Mouse (Mus musculus): ENCODE measurements around the gene Ptgfrn. TPM values are rescaled to one million over a fixed set of nuclear protein-coding genes. Genes with fewer than 3 reads are reported as not detected.

Ptgfrn gene
- polyA plus RNA-seq, 1 experiment from 2014 or later, result 10.0 TPM

GRCm38 (mm10) chr3:101129620-101130019, 19.5 kb upstream of the Ptgfrn start:
- H3K9ac ChIP-seq (ENCODE audit: low read length), result no peak overlapping the region
- no peaks in the 10 kb centered on the region for H3K27me3 ChIP-seq (ENCODE audit: control insufficient read depth, insufficient read depth, low read length)
- no peaks in the 10 kb centered on the region for H3K36me3 ChIP-seq (ENCODE audit: control insufficient read depth, insufficient read depth, low read length)
- H3K9me3 ChIP-seq (ENCODE audit: control insufficient read depth, low read length), result no peaks in the 10 kb centered on the region
- no peak overlapping the region for H3K4me2 ChIP-seq (ENCODE audit: low read length)
- ATAC-seq (ENCODE audit: insufficient number of reproducible peaks, insufficient read depth, low FRiP score, low read depth), result no peak
- no peak overlapping the region for H3K4me3 ChIP-seq (ENCODE audit: control insufficient read depth in 1 of 2, insufficient read depth in 1 of 2, low read depth in 1 of 2, low read length in 2 of 2)
- peaks cover 7 to 9% of the 10 kb centered on the region in 2 experiments; a peak in 2 of 4 replicates for H3K4me1 ChIP-seq (ENCODE audit: control insufficient read depth in 2 of 2, insufficient read depth in 2 of 2, low read length in 2 of 2)
- 70% methylated on average over 3 of the region's 3 CpGs for WGBS
- H3K27ac ChIP-seq (replicated peaks in 1 of 2; ENCODE audit: control insufficient read depth in 1 of 2, insufficient read depth in 1 of 2, low read depth in 2 of 2, low read length in 2 of 2), result no peak overlapping the region

- ATAC-seq (ENCODE audit: insufficient number of reproducible peaks, insufficient read depth, low FRiP score, low read depth), result no peak
- H3K27ac ChIP-seq (replicated peaks in 1 of 2; ENCODE audit: control insufficient read depth in 1 of 2, insufficient read depth in 1 of 2, low read depth in 2 of 2, low read length in 2 of 2), result no peak overlapping the region
- H3K4me2 ChIP-seq (ENCODE audit: low read length), result no peak overlapping the region
- no peak overlapping the region for H3K9ac ChIP-seq (ENCODE audit: low read length)
- H3K27me3 ChIP-seq (ENCODE audit: control insufficient read depth, insufficient read depth, low read length), result no peaks in the 10 kb centered on the region
- no peaks in the 10 kb centered on the region for H3K36me3 ChIP-seq (ENCODE audit: control insufficient read depth, insufficient read depth, low read length)
- no peaks in the 10 kb centered on the region for H3K9me3 ChIP-seq (ENCODE audit: control insufficient read depth, low read length)
- no peak overlapping the region for H3K4me3 ChIP-seq (ENCODE audit: control insufficient read depth in 1 of 2, insufficient read depth in 1 of 2, low read depth in 1 of 2, low read length in 2 of 2)
- H3K4me1 ChIP-seq (ENCODE audit: control insufficient read depth in 2 of 2, insufficient read depth in 2 of 2, low read length in 2 of 2), result peaks cover 7 to 9% of the 10 kb centered on the region in 2 experiments; a peak in 2 of 4 replicates
These were observed 19.0 kb upstream of the Ptgfrn start for GRCm38 (mm10) chr3:101129090-101129489.

GRCm38 (mm10) chr3:101127766-101128165, 17.7 kb upstream of the Ptgfrn start:
- no peak for ATAC-seq (ENCODE audit: insufficient number of reproducible peaks, insufficient read depth, low FRiP score, low read depth)
- Histone ChIP-seq H3K27me3 (ENCODE audit: control insufficient read depth, insufficient read depth, low read length) (no peaks in the 10 kb centered on the region), H3K9me3 (ENCODE audit: control insufficient read depth, low read length) (no peaks in the 10 kb centered on the region), H3K4me2 (ENCODE audit: low read length) (no peak overlapping the region), H3K36me3 (ENCODE audit: control insufficient read depth, insufficient read depth, low read length) (no peaks in the 10 kb centered on the region), H3K4me1 (ENCODE audit: control insufficient read depth in 2 of 2, insufficient read depth in 2 of 2, low read length in 2 of 2) (peaks cover 7 to 9% of the 10 kb centered on the region in 2 experiments; a peak in 2 of 4 replicates), H3K9ac (ENCODE audit: low read length) (no peak overlapping the region), H3K4me3 (ENCODE audit: control insufficient read depth in 1 of 2, insufficient read depth in 1 of 2, low read depth in 1 of 2, low read length in 2 of 2) (no peak overlapping the region), H3K27ac (replicated peaks in 1 of 2; ENCODE audit: control insufficient read depth in 1 of 2, insufficient read depth in 1 of 2, low read depth in 2 of 2, low read length in 2 of 2) (no peak overlapping the region)
- 79% methylated on average over 2 of the region's 2 CpGs for WGBS

- Histone ChIP-seq H3K9me3 (ENCODE audit: control insufficient read depth, low read length) (no peaks in the 10 kb centered on the region), H3K9ac (ENCODE audit: low read length) (no peak overlapping the region), H3K4me2 (ENCODE audit: low read length) (no peak overlapping the region), H3K4me3 (ENCODE audit: control insufficient read depth in 1 of 2, insufficient read depth in 1 of 2, low read depth in 1 of 2, low read length in 2 of 2) (no peak overlapping the region), H3K36me3 (ENCODE audit: control insufficient read depth, insufficient read depth, low read length) (no peaks in the 10 kb centered on the region), H3K4me1 (ENCODE audit: control insufficient read depth in 2 of 2, insufficient read depth in 2 of 2, low read length in 2 of 2) (peaks cover 1 to 5% of the 10 kb centered on the region in 2 experiments; a peak in 1 of 4 replicates), H3K27me3 (ENCODE audit: control insufficient read depth, insufficient read depth, low read length) (no peaks in the 10 kb centered on the region), H3K27ac (replicated peaks in 1 of 2; ENCODE audit: control insufficient read depth in 1 of 2, insufficient read depth in 1 of 2, low read depth in 2 of 2, low read length in 2 of 2) (no peak overlapping the region)
- 92% methylated on average over 5 of the region's 5 CpGs for WGBS
- no peak for ATAC-seq (ENCODE audit: insufficient number of reproducible peaks, insufficient read depth, low FRiP score, low read depth)
These were observed 14.6 kb upstream of the Ptgfrn start for GRCm38 (mm10) chr3:101124716-101125115.

GRCm38 (mm10) chr3:101122479-101122878, 12.4 kb upstream of the Ptgfrn start:
- H3K9me3 ChIP-seq (ENCODE audit: control insufficient read depth, low read length), result no peaks in the 10 kb centered on the region
- no peaks in the 10 kb centered on the region for H3K36me3 ChIP-seq (ENCODE audit: control insufficient read depth, insufficient read depth, low read length)
- H3K4me1 ChIP-seq (ENCODE audit: control insufficient read depth in 2 of 2, insufficient read depth in 2 of 2, low read length in 2 of 2), result no peaks in the 10 kb centered on the region
- 73% methylated on average over 3 of the region's 3 CpGs for WGBS
- no peaks in the 10 kb centered on the region for H3K27me3 ChIP-seq (ENCODE audit: control insufficient read depth, insufficient read depth, low read length)
- ATAC-seq (ENCODE audit: insufficient number of reproducible peaks, insufficient read depth, low FRiP score, low read depth), result no peak
- H3K27ac ChIP-seq (replicated peaks in 1 of 2; ENCODE audit: control insufficient read depth in 1 of 2, insufficient read depth in 1 of 2, low read depth in 2 of 2, low read length in 2 of 2), result no peak overlapping the region
- H3K4me3 ChIP-seq (ENCODE audit: control insufficient read depth in 1 of 2, insufficient read depth in 1 of 2, low read depth in 1 of 2, low read length in 2 of 2), result no peak overlapping the region
- no peak overlapping the region for H3K4me2 ChIP-seq (ENCODE audit: low read length)
- no peak overlapping the region for H3K9ac ChIP-seq (ENCODE audit: low read length)

GRCm38 (mm10) chr3:101117774-101118173, 7.7 kb upstream of the Ptgfrn start:
- 91% methylated on average over 11 of the region's 11 CpGs for WGBS
- Histone ChIP-seq H3K36me3 (ENCODE audit: control insufficient read depth, insufficient read depth, low read length) (no peaks in the 10 kb centered on the region), H3K27ac (replicated peaks in 1 of 2; ENCODE audit: control insufficient read depth in 1 of 2, insufficient read depth in 1 of 2, low read depth in 2 of 2, low read length in 2 of 2) (no peak overlapping the region), H3K4me1 (ENCODE audit: control insufficient read depth in 2 of 2, insufficient read depth in 2 of 2, low read length in 2 of 2) (peaks cover 0 to 3% of the 10 kb centered on the region in 2 experiments; a peak in 1 of 4 replicates), H3K4me2 (ENCODE audit: low read length) (no peak overlapping the region), H3K27me3 (ENCODE audit: control insufficient read depth, insufficient read depth, low read length) (no peaks in the 10 kb centered on the region), H3K9ac (ENCODE audit: low read length) (no peak overlapping the region), H3K4me3 (ENCODE audit: control insufficient read depth in 1 of 2, insufficient read depth in 1 of 2, low read depth in 1 of 2, low read length in 2 of 2) (no peak overlapping the region), H3K9me3 (ENCODE audit: control insufficient read depth, low read length) (no peaks in the 10 kb centered on the region)
- no peak for ATAC-seq (ENCODE audit: insufficient number of reproducible peaks, insufficient read depth, low FRiP score, low read depth)

- peaks cover 3% of the 10 kb centered on the region in 2 experiments; a peak in 2 of 4 replicates for H3K4me1 ChIP-seq (ENCODE audit: control insufficient read depth in 2 of 2, insufficient read depth in 2 of 2, low read length in 2 of 2)
- H3K9ac ChIP-seq (ENCODE audit: low read length), result no peak overlapping the region
- H3K4me3 ChIP-seq (ENCODE audit: control insufficient read depth in 1 of 2, insufficient read depth in 1 of 2, low read depth in 1 of 2, low read length in 2 of 2), result no peak overlapping the region
- no peaks in the 10 kb centered on the region for H3K9me3 ChIP-seq (ENCODE audit: control insufficient read depth, low read length)
- no peaks in the 10 kb centered on the region for H3K27me3 ChIP-seq (ENCODE audit: control insufficient read depth, insufficient read depth, low read length)
- 88% methylated on average over 8 of the region's 8 CpGs for WGBS
- H3K36me3 ChIP-seq (ENCODE audit: control insufficient read depth, insufficient read depth, low read length), result no peaks in the 10 kb centered on the region
- no peak overlapping the region for H3K4me2 ChIP-seq (ENCODE audit: low read length)
- no peak overlapping the region for H3K27ac ChIP-seq (replicated peaks in 1 of 2; ENCODE audit: control insufficient read depth in 1 of 2, insufficient read depth in 1 of 2, low read depth in 2 of 2, low read length in 2 of 2)
- no peak for ATAC-seq (ENCODE audit: insufficient number of reproducible peaks, insufficient read depth, low FRiP score, low read depth)
These were observed 7.3 kb upstream of the Ptgfrn start for GRCm38 (mm10) chr3:101117386-101117749.

All from heart, embryonic 14.5 days (tissue).